ENCODE assay signal across 10 mouse cellular contexts in genomic region chr11:100402240-100402639, GRCm38 (mm10). TPM values are rescaled to one million over a fixed set of nuclear protein-coding genes. Genes with fewer than 3 reads are reported as not detected.
DNase-seq lines count a peak whose midpoint lies in the region; ATAC-seq lines count a peak whose summit lies in the region.
"Had no signal": no experiment of that assay in that cellular context is flagged by ENCODE, and none has a peak within 500 bp of the region (broad histone marks: within the 10 kb centered on the region; RNA-seq: fewer than 3 reads in every experiment).

No protein-coding gene starts in this region.

- no peak overlapping the region for H3K4me2 ChIP-seq in hindbrain, embryonic 11.5 days (replicated peaks; ENCODE audit: low read depth, low read length)
- no peak overlapping the region for H3K4me2 ChIP-seq in hindbrain, embryonic 12.5 days (replicated peaks)
- peak overlapping the region; percentile 57 for H3K4me2 ChIP-seq in heart, embryonic 13.5 days
- peak overlapping the region; percentile 49 for H3K4me2 ChIP-seq in liver, embryonic 12.5 days

- H3K4me3 ChIP-seq in hindbrain, embryonic 11.5 days (ENCODE audit: low read depth, low read length), result no peak overlapping the region
- H3K4me3 ChIP-seq in hindbrain, embryonic 12.5 days, result no peak overlapping the region
- 0 out of 2 replicates have a peak overlapping the region, but pooled peaks have one; percentile 5 for H3K4me3 ChIP-seq in heart, embryonic 13.5 days
- H3K4me3 ChIP-seq in liver, embryonic 12.5 days, result no peak overlapping the region

- 0 out of 2 replicates have a peak overlapping the region, but pooled peaks have one; percentile 23 for H3K9ac ChIP-seq in hindbrain, embryonic 11.5 days (ENCODE audit: low read depth, low read length)
- H3K9ac ChIP-seq in hindbrain, embryonic 12.5 days, result no peak overlapping the region
- peak overlapping the region; percentile 75 for H3K9ac ChIP-seq in heart, embryonic 13.5 days
- peak overlapping the region; percentile 37; the same call in 1 of the 2 replicates for H3K9ac ChIP-seq in liver, embryonic 12.5 days

- no peak overlapping the region for H3K27ac ChIP-seq in hindbrain, embryonic 11.5 days (ENCODE audit: low read depth, low read length)
- H3K27ac ChIP-seq in hindbrain, embryonic 12.5 days, result no peak overlapping the region
- peak overlapping the region; percentile 97 for H3K27ac ChIP-seq in heart, embryonic 13.5 days (replicated peaks)
- peak overlapping the region; percentile 38; the same call in 1 of the 2 replicates for H3K27ac ChIP-seq in liver, embryonic 12.5 days

- H3K36me3 ChIP-seq in hindbrain, embryonic 11.5 days (ENCODE audit: control insufficient read depth, insufficient read depth, low read length), result no peaks in the 10 kb centered on the region
- no peaks in the 10 kb centered on the region for H3K36me3 ChIP-seq in hindbrain, embryonic 12.5 days
- H3K36me3 ChIP-seq in heart, embryonic 13.5 days, result peaks cover 4% of the 10 kb centered on the region; the same call in 1 of the 2 replicates
- no peaks in the 10 kb centered on the region for H3K36me3 ChIP-seq in liver, embryonic 12.5 days

- H3K9me3 ChIP-seq in hindbrain, embryonic 11.5 days (ENCODE audit: control insufficient read depth, low read length), result no peaks in the 10 kb centered on the region
- no peaks in the 10 kb centered on the region for H3K9me3 ChIP-seq in hindbrain, embryonic 12.5 days (replicated peaks)
- no peaks in the 10 kb centered on the region for H3K9me3 ChIP-seq in heart, embryonic 13.5 days
- H3K9me3 ChIP-seq in liver, embryonic 12.5 days (replicated peaks), result no peaks in the 10 kb centered on the region

- H3K27me3 ChIP-seq in hindbrain, embryonic 11.5 days (ENCODE audit: control insufficient read depth, insufficient read depth, low read length), result no peaks in the 10 kb centered on the region
- no peaks in the 10 kb centered on the region; the same call in 1 of the 2 replicates for H3K27me3 ChIP-seq in hindbrain, embryonic 12.5 days
- H3K27me3 ChIP-seq in heart, embryonic 13.5 days (replicated peaks), result no peaks in the 10 kb centered on the region
- peaks cover 5% of the 10 kb centered on the region; the same call in 1 of the 2 replicates for H3K27me3 ChIP-seq in liver, embryonic 12.5 days (replicated peaks)

- H3K4me1 ChIP-seq in hindbrain, embryonic 11.5 days (replicated peaks; ENCODE audit: control insufficient read depth, insufficient read depth, low read length), result no peaks in the 10 kb centered on the region
- H3K4me1 ChIP-seq in hindbrain, embryonic 12.5 days, result peaks cover 8% of the 10 kb centered on the region; the same call in 1 of the 2 replicates
- peaks cover 72% of the 10 kb centered on the region for H3K4me1 ChIP-seq in heart, embryonic 13.5 days
- H3K4me1 ChIP-seq in liver, embryonic 12.5 days, result peaks cover 59% of the 10 kb centered on the region

- 34% methylated on average over 6 of the region's 6 CpGs for WGBS in hindbrain, embryonic 11.5 days
- WGBS in hindbrain, embryonic 12.5 days, result 43% methylated on average over 6 of the region's 6 CpGs
- WGBS in heart, embryonic 13.5 days, result 4% methylated on average over 6 of the region's 6 CpGs
- 10% methylated on average over 6 of the region's 6 CpGs for whole genome bisulfite sequencing in liver, embryonic 12.5 days (ENCODE audit: insufficient replicate concordance)

- no peak for DNase-seq in hindbrain, embryonic 11.5 days (ENCODE audit: low spot score)
- peak; percentile 68 for DNase-seq in brain, adult 2 months (ENCODE audit: low read depth, low spot score)
- DNase-seq in yolk sac, embryonic 10.5 days (ENCODE audit: low spot score), result no peak
- DNase-seq in embryo, embryonic 9.5 days (ENCODE audit: extremely low spot score), result no peak
- DNase-seq in adrenal gland, postnatal 10 days, result no peak
- DNase-seq: cerebellum, adult 18-20 months; thymus, postnatal 36 days had no signal

- no peak for ATAC-seq in hindbrain, embryonic 11.5 days (ENCODE audit: low FRiP score)
- ATAC-seq in hindbrain, embryonic 12.5 days (ENCODE audit: low FRiP score), result no peak
- no peak for ATAC-seq in heart, embryonic 13.5 days (ENCODE audit: extremely low read depth, insufficient number of reproducible peaks, low FRiP score, low TSS enrichment)
- no peak for ATAC-seq in liver, embryonic 12.5 days

RNA-seq across cellular contexts. Expression of gene Jup, which starts 4.7 kb away (rescaled TPM):
- polyA plus RNA-seq in hindbrain, embryonic 11.5 days (2014; fragmentation: Nextera tagmentation; extraction: Ambion mirVana), result 26.7 and 30.7 TPM in 2 replicates
- 64.0 and 64.6 TPM in 2 replicates for polyA plus RNA-seq in hindbrain, embryonic 12.5 days (2016; fragmentation: Nextera tagmentation; extraction: Ambion mirVana)
- polyA plus RNA-seq in heart, embryonic 13.5 days (2015; fragmentation: Nextera tagmentation; extraction: Ambion mirVana), result 107 and 111 TPM in 2 replicates
- 23.9 and 24.3 TPM in 2 replicates for polyA plus RNA-seq in liver, embryonic 12.5 days (2016; fragmentation: Nextera tagmentation; extraction: Ambion mirVana)
- 10 to 100 TPM; 89.6 to 99.0 TPM for total RNA-seq in adrenal gland, postnatal 10 days (2021)

RNA-seq across cellular contexts. Expression of gene P3h4, which starts 12.4 kb away (rescaled TPM):
- polyA plus RNA-seq in hindbrain, embryonic 11.5 days (2014; fragmentation: Nextera tagmentation; extraction: Ambion mirVana), result 19.6 and 22.9 TPM in 2 replicates
- polyA plus RNA-seq in hindbrain, embryonic 12.5 days (2016; fragmentation: Nextera tagmentation; extraction: Ambion mirVana), result 34.3 and 35.9 TPM in 2 replicates
- 62.9 and 63.5 TPM in 2 replicates for polyA plus RNA-seq in heart, embryonic 13.5 days (2015; fragmentation: Nextera tagmentation; extraction: Ambion mirVana)
- 11.0 and 11.2 TPM in 2 replicates for polyA plus RNA-seq in liver, embryonic 12.5 days (2016; fragmentation: Nextera tagmentation; extraction: Ambion mirVana)
- 10 to 100 TPM; 29.4 to 30.1 TPM for total RNA-seq in adrenal gland, postnatal 10 days (2021)

RNA-seq across cellular contexts. Expression of gene Fkbp10, which starts 13.3 kb away (rescaled TPM):
- 38.7 and 46.1 TPM in 2 replicates for polyA plus RNA-seq in hindbrain, embryonic 11.5 days (2014; fragmentation: Nextera tagmentation; extraction: Ambion mirVana)
- 72.5 and 75.6 TPM in 2 replicates for polyA plus RNA-seq in hindbrain, embryonic 12.5 days (2016; fragmentation: Nextera tagmentation; extraction: Ambion mirVana)
- polyA plus RNA-seq in heart, embryonic 13.5 days (2015; fragmentation: Nextera tagmentation; extraction: Ambion mirVana), result 112 and 119 TPM in 2 replicates
- polyA plus RNA-seq in liver, embryonic 12.5 days (2016; fragmentation: Nextera tagmentation; extraction: Ambion mirVana), result 20.1 and 23.8 TPM in 2 replicates
- total RNA-seq in adrenal gland, postnatal 10 days (2021), result 10 to 100 TPM; 46.5 to 49.1 TPM

RNA-seq across cellular contexts. Expression of gene Nt5c3b, which starts 39.4 kb away (rescaled TPM):
- polyA plus RNA-seq in hindbrain, embryonic 11.5 days (2014; fragmentation: Nextera tagmentation; extraction: Ambion mirVana), result 92.6 and 96.0 TPM in 2 replicates
- 101 and 112 TPM in 2 replicates for polyA plus RNA-seq in hindbrain, embryonic 12.5 days (2016; fragmentation: Nextera tagmentation; extraction: Ambion mirVana)
- polyA plus RNA-seq in heart, embryonic 13.5 days (2015; fragmentation: Nextera tagmentation; extraction: Ambion mirVana), result 104 and 110 TPM in 2 replicates
- 38.3 and 38.6 TPM in 2 replicates for polyA plus RNA-seq in liver, embryonic 12.5 days (2016; fragmentation: Nextera tagmentation; extraction: Ambion mirVana)
- 10 to 100 TPM; 42.6 to 54.8 TPM for total RNA-seq in adrenal gland, postnatal 10 days (2021)

RNA-seq across cellular contexts. Expression of gene Klhl10, which starts 39.5 kb away (rescaled TPM):
- 0.66 and 0.68 TPM in 2 replicates for polyA plus RNA-seq in hindbrain, embryonic 11.5 days (2014; fragmentation: Nextera tagmentation; extraction: Ambion mirVana)
- polyA plus RNA-seq in hindbrain, embryonic 12.5 days (2016; fragmentation: Nextera tagmentation; extraction: Ambion mirVana), result 0.68 and 0.94 TPM in 2 replicates
- 0.33 and 0.60 TPM in 2 replicates for polyA plus RNA-seq in heart, embryonic 13.5 days (2015; fragmentation: Nextera tagmentation; extraction: Ambion mirVana)
- 0.12 and 0.32 TPM in 2 replicates for polyA plus RNA-seq in liver, embryonic 12.5 days (2016; fragmentation: Nextera tagmentation; extraction: Ambion mirVana)
- 1 to 10 TPM in 1 of 2 experiments, under 1 TPM in 1; 0.81 to 2.1 TPM for total RNA-seq in adrenal gland, postnatal 10 days (2021)

Comparison
In these comparisons a context has a peak if more than half of its experiments do, and no peak if none do; other contexts are left out.
1. H3K27ac ChIP-seq: peak in heart, embryonic 13.5 days (single experiment) and liver, embryonic 12.5 days (single experiment); none in hindbrain, embryonic 11.5 days (single experiment) and hindbrain, embryonic 12.5 days (single experiment).
2. H3K4me2 ChIP-seq: peak in heart, embryonic 13.5 days (single experiment) and liver, embryonic 12.5 days (single experiment); none in hindbrain, embryonic 11.5 days (single experiment) and hindbrain, embryonic 12.5 days (single experiment).